Mouse (Mus musculus) kidney, adult 2 months (tissue): ENCODE results near the gene Sox5. TPM values are rescaled to one million over a fixed set of nuclear protein-coding genes. Genes with fewer than 3 reads are reported as not detected.

Source experiments
- DNase-seq: peaks from one replicate; pipeline ENCODE4 v3.0.0; 2021
- H3K27ac ChIP-seq: fragments of 200-500 bp; 2 replicates; pipeline ENCODE4 v1.5.1; 2012; ENCODE audit warnings: low read depth, low read length, control low read depth, inconsistent platforms; ENCODE audit not compliant: insufficient read depth
- H3K27me3 ChIP-seq: fragments of 200-500 bp; replicated peaks from 2 replicates; pipeline ENCODE4 v1.6.1; 2012; ENCODE audit warnings: mild to moderate bottlenecking, moderate library complexity, low read length, inconsistent platforms; ENCODE audit not compliant: control insufficient read depth, insufficient read depth
- H3K36me3 ChIP-seq: fragments of 200-500 bp; 2 replicates; pipeline ENCODE4 v1.6.1; 2012; ENCODE audit warnings: mild to moderate bottlenecking, moderate library complexity, low read length, inconsistent platforms; ENCODE audit not compliant: control insufficient read depth, insufficient read depth
- H3K4me1 ChIP-seq: fragments of 200-500 bp; 2 replicates; pipeline ENCODE4 v1.6.1; 2011; ENCODE audit warnings: low read length; ENCODE audit not compliant: control insufficient read depth, insufficient read depth
- H3K4me3 ChIP-seq: fragments of 200-500 bp; 2 replicates; pipeline ENCODE4 v1.5.1; 2011; ENCODE audit warnings: mild to moderate bottlenecking, low read depth, low read length, control low read depth; ENCODE audit not compliant: insufficient read depth
- CTCF ChIP-seq: fragments of 200-500 bp; conservative IDR thresholded peaks from 2 replicates; pipeline ENCODE4 v1.5.1; 2011; ENCODE audit warnings: low read depth, mild to moderate bottlenecking, control low read depth, low read length, moderate library complexity, mixed read lengths; ENCODE audit not compliant: insufficient read depth, insufficient read length
- POLR2A ChIP-seq: fragments of 200-500 bp; IDR thresholded peaks from one replicate; pipeline ENCODE4 v1.6.1; 2011; ENCODE audit warnings: low read depth, low read length, control low read depth
- WGBS: fragments of 180-500 bp; shearing (Covaris S2); methylation state at CpG from one replicate; pipeline ENCODE4 v1.1.7; 2018; 5-methylcytosine and 5-hydroxymethylcytosine counted together
- polyA plus RNA-seq: library from polyadenylated mRNA; depleted of rRNA; stranded (reverse); fragments of >200 nt; gene quantifications from 2 replicates; pipeline ENCODE4 v1.2.3, GENCODE M21; 2012

Sox5 gene
- polyA plus RNA-seq, 1 experiment = 2.9 TPM

DNA sequence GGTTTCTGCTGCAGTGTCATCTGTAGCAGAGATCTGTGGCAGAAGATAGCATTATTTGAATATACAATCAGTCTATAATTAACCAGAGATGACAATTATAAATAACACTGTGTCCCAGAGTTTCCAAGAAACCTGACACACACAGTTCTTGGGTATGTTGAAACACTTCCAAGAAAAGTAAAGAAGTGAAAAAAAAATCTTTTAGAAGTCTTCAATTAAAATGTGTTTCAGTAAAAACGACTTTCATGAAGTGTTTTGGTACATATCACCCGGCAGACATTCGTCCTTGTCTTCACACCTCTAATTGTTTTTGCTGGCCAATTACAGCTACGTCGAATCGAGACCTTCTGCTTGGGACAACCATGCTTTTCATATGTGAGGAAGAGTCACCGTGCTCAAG, 924.4 kb downstream of the Sox5 start:
- WGBS = 70% methylated on average over 7 of the region's 7 CpGs
- peak; percentile 21 for DNase-seq

DNA sequence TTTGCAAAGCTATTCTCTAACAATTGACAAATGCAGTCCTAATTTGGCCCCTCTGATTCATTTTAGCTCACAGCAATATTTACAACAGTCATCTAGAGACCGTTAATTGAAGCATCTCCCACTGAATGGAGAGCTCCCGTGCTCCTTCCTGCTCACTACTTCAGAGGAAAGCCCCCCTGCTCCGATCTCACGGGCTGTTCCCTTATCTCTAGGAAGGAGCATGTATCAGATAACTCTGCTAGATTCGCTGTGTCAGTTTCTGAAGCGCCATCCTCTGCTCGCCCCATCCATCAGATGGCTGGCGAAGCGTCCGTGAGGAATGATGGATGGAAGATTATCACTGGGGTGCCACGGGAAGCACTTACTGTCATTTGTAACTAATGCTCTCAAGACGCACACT, 926.4 kb downstream of the Sox5 start:
- 33% methylated on average over 12 of the region's 12 CpGs for WGBS
- Histone ChIP-seq H3K36me3 (no peaks in the 10 kb centered on the region), H3K4me3 (no peak overlapping the region), H3K27me3 (no peaks in the 10 kb centered on the region), H3K27ac (no peak overlapping the region), H3K4me1 (no peaks in the 10 kb centered on the region)
- no peak for DNase-seq
- TF ChIP-seq CTCF = no peak
- TF ChIP-seq POLR2A = no peak

More for the DNA sequence above, 924.4 kb downstream of the Sox5 start:
- H3K4me3 ChIP-seq = no peak overlapping the region
- TF ChIP-seq CTCF (no peak), POLR2A (no peak)
- no peak overlapping the region for H3K27ac ChIP-seq
- no peaks in the 10 kb centered on the region for H3K4me1 ChIP-seq
- no peaks in the 10 kb centered on the region for H3K27me3 ChIP-seq
- no peaks in the 10 kb centered on the region for H3K36me3 ChIP-seq

DNA sequence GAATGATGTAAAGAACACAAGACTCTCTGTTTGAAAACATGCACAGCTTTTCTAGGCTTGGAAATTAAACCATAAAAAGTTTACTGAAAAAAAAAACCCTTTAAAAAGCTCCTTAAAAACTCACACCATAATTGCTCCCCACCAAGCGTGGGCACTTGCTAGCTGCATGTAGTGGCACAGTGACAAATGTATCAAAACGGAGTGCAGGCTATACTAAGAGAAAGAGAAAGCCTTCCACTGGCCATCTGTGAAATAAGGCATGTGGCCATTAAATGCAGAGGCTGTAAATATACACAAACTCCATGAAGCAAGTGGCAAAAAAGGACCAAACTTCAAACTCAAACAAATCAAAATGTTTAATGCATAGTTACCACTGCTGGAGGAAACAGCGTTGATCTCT, 927.7 kb downstream of the Sox5 start:
- no peak for DNase-seq
- H3K36me3 ChIP-seq = no peaks in the 10 kb centered on the region
- no peaks in the 10 kb centered on the region for H3K27me3 ChIP-seq
- H3K4me1 ChIP-seq = no peaks in the 10 kb centered on the region
- no peak overlapping the region for H3K27ac ChIP-seq
- TF ChIP-seq CTCF = no peak
- no peak overlapping the region for H3K4me3 ChIP-seq
- 85% methylated on average over 3 of the region's 3 CpGs for WGBS

DNA sequence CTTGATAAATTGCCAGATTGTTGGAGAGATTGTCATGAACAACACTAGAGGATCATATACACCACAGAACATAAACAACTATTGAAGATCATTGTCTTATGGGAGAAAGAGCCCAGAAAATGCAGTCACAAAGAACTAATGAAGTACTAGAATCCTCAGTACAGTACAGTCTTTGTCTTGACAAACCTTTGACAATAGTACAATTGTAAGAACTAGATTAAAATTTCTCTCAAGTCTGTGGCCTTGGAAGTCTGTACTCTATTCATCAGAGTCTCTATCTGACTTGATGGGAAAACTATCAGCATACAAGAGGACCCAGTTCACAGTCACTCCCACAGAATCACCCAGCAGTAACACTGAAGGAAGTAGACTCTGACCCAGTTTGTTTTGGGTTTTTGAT, 936.0 kb downstream of the Sox5 start:
- no peak for DNase-seq
- Histone ChIP-seq H3K4me1 (no peaks in the 10 kb centered on the region), H3K4me3 (no peak overlapping the region), H3K27me3 (no peaks in the 10 kb centered on the region), H3K27ac (no peak overlapping the region), H3K36me3 (no peaks in the 10 kb centered on the region)
- TF ChIP-seq CTCF (no peak), POLR2A (no peak)

DNA sequence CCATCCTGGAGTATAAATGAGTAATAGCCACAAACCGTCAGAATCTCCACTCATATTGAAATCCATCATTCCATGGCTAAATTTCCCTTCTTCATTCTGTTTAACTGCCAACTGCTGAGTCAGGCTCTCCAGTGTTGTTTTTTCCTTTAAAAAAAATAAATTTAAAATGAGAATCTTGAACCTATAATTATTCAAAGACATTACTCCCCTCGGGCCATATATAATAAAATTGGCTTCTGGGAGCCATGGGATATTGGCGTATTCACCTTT, 937.1 kb downstream of the Sox5 start:
- H3K36me3 ChIP-seq = no peaks in the 10 kb centered on the region
- H3K4me1 ChIP-seq = no peaks in the 10 kb centered on the region
- TF ChIP-seq POLR2A = no peak
- no peak for TF ChIP-seq CTCF
- no peak for DNase-seq
- WGBS = 79% methylated on average over 3 of the region's 3 CpGs
- no peak overlapping the region for H3K4me3 ChIP-seq
- H3K27me3 ChIP-seq = no peaks in the 10 kb centered on the region
- H3K27ac ChIP-seq = no peak overlapping the region

DNA sequence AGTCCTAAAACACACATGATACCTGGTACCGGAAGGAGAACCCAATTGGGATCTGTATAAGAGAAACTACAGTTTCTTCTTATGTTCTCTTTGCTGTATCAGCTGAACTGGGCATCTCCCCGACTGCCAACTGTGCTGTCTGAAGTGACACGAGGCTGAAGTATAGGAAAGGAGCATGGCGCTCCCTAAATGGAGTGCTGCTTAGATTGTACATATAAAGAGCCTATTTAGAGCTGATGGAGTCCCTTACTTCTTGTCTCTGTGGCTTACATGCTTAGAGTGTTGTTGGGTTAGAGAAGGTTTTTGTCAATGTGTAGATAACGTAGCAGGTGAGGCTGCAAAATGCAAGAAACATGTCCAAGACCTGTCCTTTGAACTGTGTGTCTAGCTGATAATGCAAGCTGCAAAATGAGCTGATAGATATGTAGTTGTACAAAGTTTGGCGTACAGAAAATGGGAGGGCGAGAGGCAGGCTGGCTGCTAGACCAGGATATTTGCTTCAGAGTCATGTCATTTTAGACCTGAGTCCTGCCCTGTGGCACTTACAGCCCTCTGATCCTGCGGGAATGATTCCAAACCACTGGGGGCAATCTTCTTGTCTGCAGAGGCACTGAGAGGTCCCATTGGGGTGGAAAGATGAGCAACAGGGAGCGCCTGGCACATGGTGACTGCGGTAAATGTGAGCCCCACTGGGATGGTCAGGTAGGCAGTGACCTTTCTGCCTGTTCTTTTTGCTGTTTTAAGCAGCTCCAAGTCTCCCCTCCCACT, 937.7 kb downstream of the Sox5 start:
- no peak overlapping the region for H3K27ac ChIP-seq
- TF ChIP-seq POLR2A (no peak), CTCF (no peak)
- no peaks in the 10 kb centered on the region for H3K27me3 ChIP-seq
- H3K36me3 ChIP-seq = no peaks in the 10 kb centered on the region
- no peak for DNase-seq
- 87% methylated on average over 10 of the region's 10 CpGs for WGBS
- H3K4me1 ChIP-seq = no peaks in the 10 kb centered on the region
- H3K4me3 ChIP-seq = no peak overlapping the region

DNA sequence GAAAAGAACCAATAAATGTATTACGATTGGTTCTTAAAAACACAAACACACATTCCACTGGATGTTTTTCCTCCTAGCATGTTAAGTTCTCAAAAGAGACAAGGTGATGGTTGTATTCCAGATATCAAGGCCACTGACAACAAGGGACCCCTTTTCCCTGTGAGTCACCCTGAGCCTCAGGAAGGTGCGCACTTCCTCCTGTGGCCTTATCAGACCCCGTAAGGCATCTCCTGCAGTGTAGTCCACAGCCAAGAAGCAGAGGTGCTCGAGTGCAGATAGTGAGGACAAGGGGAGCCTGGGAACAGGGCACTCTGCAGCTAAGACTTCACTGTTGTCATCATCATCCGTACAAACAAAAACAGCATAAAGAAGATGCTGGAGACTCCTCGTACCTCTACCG, 939.8 kb downstream of the Sox5 start:
- WGBS = 90% methylated on average over 7 of the region's 7 CpGs
- Histone ChIP-seq H3K36me3 (no peaks in the 10 kb centered on the region), H3K27me3 (no peaks in the 10 kb centered on the region), H3K4me1 (no peaks in the 10 kb centered on the region), H3K27ac (no peak overlapping the region), H3K4me3 (no peak overlapping the region)
- TF ChIP-seq CTCF (no peak), POLR2A (no peak)
- no peak for DNase-seq
